Mouse (Mus musculus) midbrain, embryonic 12.5 days (tissue): ENCODE results near the gene 5730455P16Rik. TPM values are rescaled to one million over a fixed set of nuclear protein-coding genes. Genes with fewer than 3 reads are reported as not detected.
A peak's percentile ranks its signal among the peaks of the same experiment; 100 is the strongest.
"Not testable (repeated sequence)": the region's sequence is repeated elsewhere in the genome, so short reads cannot be mapped to it uniquely, and the experiment has no call there.

Experiments used
- ATAC-seq: fragments of 200-750 bp; cut with Nextera tagmentation; 2 replicates; pipeline ENCODE4 v1.8.0; 2017; ENCODE audit warnings: low read depth, moderate TSS enrichment, moderate library complexity; ENCODE audit not compliant: low FRiP score
- H3K27ac ChIP-seq: fragments of 300-500 bp; sonication (generic); replicated peaks from 2 replicates; pipeline ENCODE4 v1.5.1; 2016; ENCODE audit warnings: mild to moderate bottlenecking
- H3K27me3 ChIP-seq: fragments of 300-500 bp; sonication (generic); 2 replicates; pipeline ENCODE4 v1.6.1; 2016; ENCODE audit warnings: mild to moderate bottlenecking
- H3K36me3 ChIP-seq: fragments of 300-500 bp; sonication (generic); 2 replicates; pipeline ENCODE4 v1.6.1; 2016
- H3K4me1 ChIP-seq: fragments of 300-500 bp; sonication (generic); 2 replicates; pipeline ENCODE4 v1.6.1; 2016
- H3K4me2 ChIP-seq: fragments of 300-500 bp; sonication (generic); replicated peaks from 2 replicates; pipeline ENCODE4 v1.6.1; 2016; ENCODE audit warnings: mild to moderate bottlenecking, moderate library complexity
- H3K4me3 ChIP-seq: fragments of 300-500 bp; sonication (generic); 2 replicates; pipeline ENCODE4 v1.5.1; 2016; ENCODE audit warnings: mild to moderate bottlenecking
- H3K9ac ChIP-seq: fragments of 300-500 bp; sonication (generic); replicated peaks from 2 replicates; pipeline ENCODE4 v1.6.1; 2016; ENCODE audit warnings: mild to moderate bottlenecking, moderate library complexity
- H3K9me3 ChIP-seq: fragments of 300-500 bp; sonication (generic); 2 replicates; pipeline ENCODE4 v1.6.1; 2016; ENCODE audit warnings: mild to moderate bottlenecking
- WGBS: fragments of 180-500 bp; shearing (Covaris S2); methylation state at CpG from one replicate; pipeline ENCODE4 v1.1.7; 2016; 5-methylcytosine and 5-hydroxymethylcytosine counted together
- polyA plus RNA-seq: library from polyadenylated mRNA; unstranded; fragments of >200 nt; fragmentation: Nextera tagmentation; extraction: Ambion mirVana; gene quantifications from 2 replicates; pipeline ENCODE4 v1.2.1, GENCODE M21; 2016

The 5730455P16Rik gene
- polyA plus RNA-seq, 1 experiment from 2014 or later = 31.4 TPM

- no peak overlapping the region for H3K4me2 ChIP-seq
- peaks cover 71% of the 10 kb centered on the region for H3K36me3 ChIP-seq
- ATAC-seq = no peak
- H3K4me1 ChIP-seq = no peaks in the 10 kb centered on the region
- no peak overlapping the region for H3K9ac ChIP-seq
- WGBS = 96% methylated on average over 3 of the region's 3 CpGs
- no peak overlapping the region for H3K27ac ChIP-seq
- H3K4me3 ChIP-seq = no peak overlapping the region
- H3K27me3 ChIP-seq = no peaks in the 10 kb centered on the region
- H3K9me3 ChIP-seq = no peaks in the 10 kb centered on the region
These were observed 18.1 kb upstream of the 5730455P16Rik start for GRCm38 (mm10) chr11:80395930-80396329.

- no peaks in the 10 kb centered on the region for H3K9me3 ChIP-seq
- H3K27ac ChIP-seq = no peak overlapping the region
- H3K27me3 ChIP-seq = no peaks in the 10 kb centered on the region
- WGBS = 95% methylated on average over 2 of the region's 2 CpGs
- peaks cover 77% of the 10 kb centered on the region for H3K36me3 ChIP-seq
- ATAC-seq = no peak
- peaks cover 4% of the 10 kb centered on the region for H3K4me1 ChIP-seq
- H3K4me3 ChIP-seq = no peak overlapping the region
- no peak overlapping the region for H3K4me2 ChIP-seq
- no peak overlapping the region for H3K9ac ChIP-seq
These were observed 13.7 kb upstream of the 5730455P16Rik start for GRCm38 (mm10) chr11:80391407-80392120.

- no peak for ATAC-seq
- Histone ChIP-seq H3K9me3 (no peaks in the 10 kb centered on the region), H3K27me3 (no peaks in the 10 kb centered on the region), H3K4me3 (no peak overlapping the region), H3K27ac (no peak overlapping the region), H3K9ac (no peak overlapping the region), H3K36me3 (peaks cover 66% of the 10 kb centered on the region), H3K4me1 (peaks cover 20% of the 10 kb centered on the region), H3K4me2 (no peak overlapping the region)
- WGBS = 87% methylated on average over 1 of the region's 1 CpGs
These were observed 12.1 kb upstream of the 5730455P16Rik start for GRCm38 (mm10) chr11:80389885-80390284.

- Histone ChIP-seq H3K9ac (no peak overlapping the region), H3K27ac (no peak overlapping the region), H3K4me1 (peaks cover 25% of the 10 kb centered on the region), H3K36me3 (peaks cover 48% of the 10 kb centered on the region), H3K9me3 (no peaks in the 10 kb centered on the region), H3K27me3 (no peaks in the 10 kb centered on the region), H3K4me3 (no peak overlapping the region), H3K4me2 (peak overlapping the region; percentile 84)
- no peak for ATAC-seq
- 79% methylated on average over 2 of the region's 2 CpGs for WGBS
These were observed 9.0 kb upstream of the 5730455P16Rik start for GRCm38 (mm10) chr11:80386790-80387189.

- Histone ChIP-seq H3K4me1 (peaks cover 25% of the 10 kb centered on the region), H3K27ac (no peak overlapping the region), H3K36me3 (peaks cover 35% of the 10 kb centered on the region), H3K27me3 (no peaks in the 10 kb centered on the region), H3K4me3 (peak overlapping the region; percentile 92), H3K9me3 (no peaks in the 10 kb centered on the region), H3K9ac (peak overlapping the region; percentile 58), H3K4me2 (peak overlapping the region; percentile 84)
- 67% methylated on average over 4 of the region's 4 CpGs for WGBS
- no peak for ATAC-seq
These were observed 7.2 kb upstream of the 5730455P16Rik start for GRCm38 (mm10) chr11:80385055-80385454.

GRCm38 (mm10) chr11:80384461-80384860 is 6.6 kb upstream of the 5730455P16Rik start:
- peak overlapping the region; percentile 58 for H3K9ac ChIP-seq
- peaks cover 30% of the 10 kb centered on the region for H3K36me3 ChIP-seq
- no peak for ATAC-seq
- no peaks in the 10 kb centered on the region for H3K9me3 ChIP-seq
- no peak overlapping the region for H3K27ac ChIP-seq
- H3K4me1 ChIP-seq = peaks cover 25% of the 10 kb centered on the region
- no peaks in the 10 kb centered on the region for H3K27me3 ChIP-seq
- peak overlapping the region; percentile 84 for H3K4me2 ChIP-seq
- H3K4me3 ChIP-seq = peak overlapping the region; percentile 92

- Histone ChIP-seq H3K36me3 (peaks cover 24% of the 10 kb centered on the region), H3K27ac (peak overlapping the region; percentile 88), H3K4me1 (peaks cover 25% of the 10 kb centered on the region), H3K9me3 (no peaks in the 10 kb centered on the region), H3K4me2 (peak overlapping the region; percentile 69), H3K9ac (peak overlapping the region; percentile 97), H3K4me3 (peak overlapping the region; percentile 92), H3K27me3 (no peaks in the 10 kb centered on the region)
- WGBS = under 1% methylated on average over 20 of the region's 20 CpGs
- peak; percentile 13; the same call in 1 of the 2 replicates for ATAC-seq
These were observed 5.8 kb upstream of the 5730455P16Rik start for GRCm38 (mm10) chr11:80383626-80384046.

GRCm38 (mm10) chr11:80383019-80383625 is 5.3 kb upstream of the 5730455P16Rik start, which contains the start of gene Zfp207:
Gene Zfp207 (plus strand): TSS chr11:80383279.
- Histone ChIP-seq H3K27ac (peak within 1 kb of the TSS; percentile 88), H3K9ac (peak within 1 kb of the TSS; percentile 97), H3K36me3 (peaks cover 20% of the 10 kb centered on the region), H3K9me3 (no peaks in the 10 kb centered on the region), H3K27me3 (no peaks in the 10 kb centered on the region), H3K4me2 (peak within 1 kb of the TSS; percentile 84), H3K4me3 (peak within 1 kb of the TSS; percentile 92), H3K4me1 (peaks cover 25% of the 10 kb centered on the region)
- under 1% methylated on average over 33 of the region's 33 CpGs for WGBS
- ATAC-seq = peak; percentile 95

- H3K4me3 ChIP-seq = peak overlapping the region; percentile 92
- peak overlapping the region; percentile 88 for H3K27ac ChIP-seq
- 6% methylated on average over 12 of the region's 12 CpGs for WGBS
- no peaks in the 10 kb centered on the region for H3K9me3 ChIP-seq
- peak overlapping the region; percentile 69 for H3K4me2 ChIP-seq
- H3K9ac ChIP-seq = peak overlapping the region; percentile 67
- no peaks in the 10 kb centered on the region for H3K27me3 ChIP-seq
- no peak for ATAC-seq
- peaks cover 25% of the 10 kb centered on the region for H3K4me1 ChIP-seq
- peaks cover 15% of the 10 kb centered on the region for H3K36me3 ChIP-seq
These were observed 4.8 kb upstream of the 5730455P16Rik start for GRCm38 (mm10) chr11:80382626-80383018.

GRCm38 (mm10) chr11:80379184-80379583 is 1.4 kb upstream of the 5730455P16Rik start:
- H3K9me3 ChIP-seq = not testable (repeated sequence)

GRCm38 (mm10) chr11:80378452-80379068 is 726 bp upstream of the 5730455P16Rik start:
- H3K4me1 ChIP-seq, H3K9ac ChIP-seq, ATAC-seq, H3K9me3 ChIP-seq, H3K27me3 ChIP-seq: not testable (repeated sequence)
- Histone ChIP-seq H3K4me2 (peak overlapping the region; percentile 77), H3K27ac (peak overlapping the region; percentile 96), H3K4me3 (peak overlapping the region; percentile 85), H3K36me3 (peaks cover 11% of the 10 kb centered on the region)
- WGBS = 60% methylated on average over 2 of the region's 2 CpGs

More at GRCm38 (mm10) chr11:80379184-80379583, 1.4 kb upstream of the 5730455P16Rik start:
- not testable (repeated sequence) for H3K27ac ChIP-seq, H3K4me1 ChIP-seq, H3K4me2 ChIP-seq, H3K27me3 ChIP-seq, H3K4me3 ChIP-seq, H3K36me3 ChIP-seq, ATAC-seq, H3K9ac ChIP-seq
- WGBS = 95% methylated on average over 7 of the region's 7 CpGs

- no peak overlapping the region for H3K4me3 ChIP-seq
These were observed 1.2 kb downstream of the 5730455P16Rik start for GRCm38 (mm10) chr11:80376651-80377050.

More at GRCm38 (mm10) chr11:80376651-80377050, 1.2 kb downstream of the 5730455P16Rik start:
- H3K27me3 ChIP-seq = no peaks in the 10 kb centered on the region
- ATAC-seq = no peak
- peaks cover 8% of the 10 kb centered on the region for H3K4me1 ChIP-seq
- H3K9ac ChIP-seq = no peak overlapping the region
- peak overlapping the region; percentile 77 for H3K4me2 ChIP-seq
- no peak overlapping the region for H3K27ac ChIP-seq
- no peaks in the 10 kb centered on the region for H3K9me3 ChIP-seq
- 81% methylated on average over 4 of the region's 4 CpGs for WGBS
- H3K36me3 ChIP-seq = peaks cover 20% of the 10 kb centered on the region
